14 mouse cellular contexts compared by ENCODE assay signal in genomic region chr7:25390986-25391385, GRCm38 (mm10). TPM values are rescaled to one million over a fixed set of nuclear protein-coding genes. Genes with fewer than 3 reads are reported as not detected.
A peak's percentile ranks its signal among the peaks of the same experiment; 100 is the strongest.
DNase-seq lines count a peak whose midpoint lies in the region; ATAC-seq lines count a peak whose summit lies in the region.
"Had no signal": no experiment of that assay in that cellular context is flagged by ENCODE, and none has a peak within 500 bp of the region (broad histone marks: within the 10 kb centered on the region; RNA-seq: fewer than 3 reads in every experiment).

No protein-coding gene starts in this region.

- no peaks in the 10 kb centered on the region for H3K9me3 ChIP-seq in embryonic facial prominence, embryonic 13.5 days
- H3K9me3 ChIP-seq in embryonic facial prominence, embryonic 10.5 days: no peaks in the 10 kb centered on the region
- H3K9me3 ChIP-seq in hindbrain, embryonic 12.5 days (replicated peaks): no peaks in the 10 kb centered on the region
- H3K9me3 ChIP-seq in hindbrain, embryonic 13.5 days: no peaks in the 10 kb centered on the region
- no peaks in the 10 kb centered on the region for H3K9me3 ChIP-seq in midbrain, embryonic 13.5 days
- H3K9me3 ChIP-seq in midbrain, embryonic 14.5 days (ENCODE audit: control insufficient read depth, low read length): no peaks in the 10 kb centered on the region
- no peaks in the 10 kb centered on the region for H3K9me3 ChIP-seq in stomach, embryonic 15.5 days

- peaks cover 17% of the 10 kb centered on the region for H3K36me3 ChIP-seq in embryonic facial prominence, embryonic 13.5 days
- H3K36me3 ChIP-seq in embryonic facial prominence, embryonic 10.5 days (replicated peaks): peaks cover 28% of the 10 kb centered on the region
- peaks cover 19% of the 10 kb centered on the region for H3K36me3 ChIP-seq in hindbrain, embryonic 12.5 days
- H3K36me3 ChIP-seq in hindbrain, embryonic 13.5 days: peaks cover 32% of the 10 kb centered on the region
- H3K36me3 ChIP-seq in midbrain, embryonic 13.5 days: peaks cover 27% of the 10 kb centered on the region
- peaks cover 20% of the 10 kb centered on the region for H3K36me3 ChIP-seq in midbrain, embryonic 14.5 days (ENCODE audit: control insufficient read depth, insufficient read depth, low read length)
- 0 out of 2 replicates have a peak, but pooled peaks cover 8% of the 10 kb centered on the region for H3K36me3 ChIP-seq in stomach, embryonic 15.5 days

- H3K27ac ChIP-seq in embryonic facial prominence, embryonic 13.5 days: no peak overlapping the region
- no peak overlapping the region; the same call in 1 of the 2 replicates for H3K27ac ChIP-seq in embryonic facial prominence, embryonic 10.5 days (replicated peaks)
- H3K27ac ChIP-seq in hindbrain, embryonic 12.5 days: no peak overlapping the region
- no peak overlapping the region for H3K27ac ChIP-seq in hindbrain, embryonic 13.5 days
- H3K27ac ChIP-seq in midbrain, embryonic 13.5 days: no peak overlapping the region
- no peak overlapping the region for H3K27ac ChIP-seq in midbrain, embryonic 14.5 days (replicated peaks; ENCODE audit: low read depth, low read length)
- peak overlapping the region; percentile 27 for H3K27ac ChIP-seq in stomach, embryonic 15.5 days

- 43% methylated on average over 2 of the region's 2 CpGs for WGBS in embryonic facial prominence, embryonic 13.5 days
- 39% methylated on average over 2 of the region's 2 CpGs for WGBS in embryonic facial prominence, embryonic 10.5 days
- WGBS in hindbrain, embryonic 12.5 days: 56% methylated on average over 2 of the region's 2 CpGs
- 43% methylated on average over 2 of the region's 2 CpGs for WGBS in hindbrain, embryonic 13.5 days
- WGBS in midbrain, embryonic 13.5 days: 45% methylated on average over 2 of the region's 2 CpGs
- WGBS in midbrain, embryonic 14.5 days: 58% methylated on average over 2 of the region's 2 CpGs
- 33% methylated on average over 2 of the region's 2 CpGs for WGBS in stomach, embryonic 15.5 days

- DNase-seq in embryonic facial prominence, embryonic 10.5 days (ENCODE audit: low spot score): no peak
- no peak for DNase-seq in midbrain, embryonic 14.5 days
- no peak for DNase-seq in layer of hippocampus, adult 18-20 months (ENCODE audit: low spot score in 2 of 2)
- DNase-seq: cerebellum, postnatal 36 days; kidney, adult 11 months had no signal

- no peak for ATAC-seq in embryonic facial prominence, embryonic 13.5 days (ENCODE audit: insufficient number of reproducible peaks, insufficient read depth, low FRiP score, low TSS enrichment, low read depth)
- ATAC-seq in hindbrain, embryonic 12.5 days (ENCODE audit: low FRiP score): no peak
- no peak for ATAC-seq in hindbrain, embryonic 13.5 days (ENCODE audit: low FRiP score)
- no peak for ATAC-seq in midbrain, embryonic 13.5 days
- ATAC-seq in midbrain, embryonic 14.5 days (ENCODE audit: low FRiP score, low TSS enrichment): no peak
- no peak for ATAC-seq in stomach, embryonic 15.5 days (ENCODE audit: insufficient read depth, low FRiP score, low read depth)

- H3K4me3 ChIP-seq in embryonic facial prominence, embryonic 13.5 days: no peak overlapping the region
- no peak overlapping the region for H3K4me3 ChIP-seq in embryonic facial prominence, embryonic 10.5 days
- no peak overlapping the region for H3K4me3 ChIP-seq in hindbrain, embryonic 12.5 days
- H3K4me3 ChIP-seq in hindbrain, embryonic 13.5 days: no peak overlapping the region
- no peak overlapping the region for H3K4me3 ChIP-seq in midbrain, embryonic 13.5 days (replicated peaks)
- H3K4me3 ChIP-seq in midbrain, embryonic 14.5 days (replicated peaks; ENCODE audit: low read depth, low read length): no peak overlapping the region
- no peak overlapping the region for H3K4me3 ChIP-seq in stomach, embryonic 15.5 days (replicated peaks)
- H3K4me3 ChIP-seq: erythroblast, embryonic 14.5 days had no signal

- H3K27me3 ChIP-seq in embryonic facial prominence, embryonic 13.5 days: no peaks in the 10 kb centered on the region
- H3K27me3 ChIP-seq in embryonic facial prominence, embryonic 10.5 days (replicated peaks; ENCODE audit: low read depth, poor library complexity, severe bottlenecking): peaks cover 17% of the 10 kb centered on the region
- no peaks in the 10 kb centered on the region for H3K27me3 ChIP-seq in hindbrain, embryonic 12.5 days
- H3K27me3 ChIP-seq in hindbrain, embryonic 13.5 days: no peaks in the 10 kb centered on the region
- peaks cover 5% of the 10 kb centered on the region for H3K27me3 ChIP-seq in midbrain, embryonic 13.5 days
- no peaks in the 10 kb centered on the region for H3K27me3 ChIP-seq in midbrain, embryonic 14.5 days (ENCODE audit: control insufficient read depth, insufficient read depth, low read length)
- no peaks in the 10 kb centered on the region for H3K27me3 ChIP-seq in stomach, embryonic 15.5 days (replicated peaks)

- no peak overlapping the region for H3K4me2 ChIP-seq in embryonic facial prominence, embryonic 13.5 days
- H3K4me2 ChIP-seq in hindbrain, embryonic 12.5 days (replicated peaks): no peak overlapping the region
- H3K4me2 ChIP-seq in hindbrain, embryonic 13.5 days: no peak overlapping the region
- H3K4me2 ChIP-seq in midbrain, embryonic 13.5 days (replicated peaks): no peak overlapping the region
- H3K4me2 ChIP-seq in midbrain, embryonic 14.5 days (ENCODE audit: low read length): no peak overlapping the region
- H3K4me2 ChIP-seq in stomach, embryonic 15.5 days: no peak overlapping the region

- H3K9ac ChIP-seq in embryonic facial prominence, embryonic 13.5 days: peak overlapping the region; percentile 21; the same call in 1 of the 2 replicates
- 0 out of 2 replicates have a peak overlapping the region, but pooled peaks have one; percentile 20 for H3K9ac ChIP-seq in hindbrain, embryonic 12.5 days
- H3K9ac ChIP-seq in hindbrain, embryonic 13.5 days: no peak overlapping the region; the same call in 1 of the 2 replicates
- H3K9ac ChIP-seq in midbrain, embryonic 13.5 days (replicated peaks): 0 out of 2 replicates have a peak overlapping the region, but pooled peaks have one; percentile 23
- H3K9ac ChIP-seq in midbrain, embryonic 14.5 days (replicated peaks; ENCODE audit: low read length): no peak overlapping the region; the same call in 1 of the 2 replicates
- no peak overlapping the region for H3K9ac ChIP-seq in stomach, embryonic 15.5 days
- H3K9ac ChIP-seq: lung, embryonic 14.5 days had no signal

- H3K4me1 ChIP-seq in embryonic facial prominence, embryonic 13.5 days: peaks cover 39% of the 10 kb centered on the region
- peaks cover 43% of the 10 kb centered on the region for H3K4me1 ChIP-seq in embryonic facial prominence, embryonic 10.5 days
- peaks cover 30% of the 10 kb centered on the region for H3K4me1 ChIP-seq in hindbrain, embryonic 12.5 days
- peaks cover 51% of the 10 kb centered on the region for H3K4me1 ChIP-seq in hindbrain, embryonic 13.5 days (replicated peaks)
- peaks cover 44% of the 10 kb centered on the region for H3K4me1 ChIP-seq in midbrain, embryonic 13.5 days (replicated peaks)
- H3K4me1 ChIP-seq in midbrain, embryonic 14.5 days (ENCODE audit: control insufficient read depth, insufficient read depth, low read length): peaks cover 30% of the 10 kb centered on the region
- peaks cover 42% of the 10 kb centered on the region for H3K4me1 ChIP-seq in stomach, embryonic 15.5 days

RNA-seq across cellular contexts. Expression of gene Lipe, which starts 7.5 kb away (rescaled TPM):
- polyA plus RNA-seq in embryonic facial prominence, embryonic 13.5 days (2015; fragmentation: Nextera tagmentation; extraction: Ambion mirVana): 9.5 and 9.9 TPM in 2 replicates
- polyA plus RNA-seq in embryonic facial prominence, embryonic 10.5 days (2016; fragmentation: Nextera tagmentation; extraction: Ambion mirVana): 7.8 and 11.6 TPM in 2 replicates
- polyA plus RNA-seq in hindbrain, embryonic 12.5 days (2016; fragmentation: Nextera tagmentation; extraction: Ambion mirVana): 7.8 and 9.4 TPM in 2 replicates
- polyA plus RNA-seq in hindbrain, embryonic 13.5 days (2015; fragmentation: Nextera tagmentation; extraction: Ambion mirVana): 9.8 and 10.6 TPM in 2 replicates
- 8.4 and 9.9 TPM in 2 replicates for polyA plus RNA-seq in midbrain, embryonic 13.5 days (2015; fragmentation: Nextera tagmentation; extraction: Ambion mirVana)
- 3.8 and 9.2 TPM in 2 replicates for polyA plus RNA-seq in midbrain, embryonic 14.5 days (2014; fragmentation: Nextera tagmentation; extraction: Ambion mirVana)
- 8.3 and 8.4 TPM in 2 replicates for polyA plus RNA-seq in stomach, embryonic 15.5 days (2015; fragmentation: Nextera tagmentation; extraction: Ambion mirVana)
- 10 to 100 TPM in 1 of 2 experiments, 1 to 10 TPM in 1; 9.4 to 11.0 TPM for total RNA-seq in layer of hippocampus, adult 18-20 months (2021)

RNA-seq across cellular contexts. Expression of gene Cnfn, which starts 21.5 kb away (rescaled TPM):
- 4.4 and 7.0 TPM in 2 replicates for polyA plus RNA-seq in embryonic facial prominence, embryonic 13.5 days (2015; fragmentation: Nextera tagmentation; extraction: Ambion mirVana)
- polyA plus RNA-seq in embryonic facial prominence, embryonic 10.5 days (2016; fragmentation: Nextera tagmentation; extraction: Ambion mirVana): not detected in 2 replicates
- not detected in 2 replicates for polyA plus RNA-seq in hindbrain, embryonic 12.5 days (2016; fragmentation: Nextera tagmentation; extraction: Ambion mirVana)
- polyA plus RNA-seq in hindbrain, embryonic 13.5 days (2015; fragmentation: Nextera tagmentation; extraction: Ambion mirVana): not detected in 2 replicates
- polyA plus RNA-seq in midbrain, embryonic 13.5 days (2015; fragmentation: Nextera tagmentation; extraction: Ambion mirVana): 0.32 TPM in 1 of 2 replicates, not detected in the other
- not detected in 2 replicates for polyA plus RNA-seq in midbrain, embryonic 14.5 days (2014; fragmentation: Nextera tagmentation; extraction: Ambion mirVana)
- 107 and 419 TPM in 2 replicates for polyA plus RNA-seq in stomach, embryonic 15.5 days (2015; fragmentation: Nextera tagmentation; extraction: Ambion mirVana)
- total RNA-seq in layer of hippocampus, adult 18-20 months (2021): not detected
- total RNA-seq: gastrocnemius, postnatal 14 days; layer of hippocampus, postnatal 10 days had no signal
- polyA plus RNA-seq: erythroblast, embryonic 14.5 days; lung, embryonic 14.5 days had no signal

RNA-seq across cellular contexts. Expression of gene Cxcl17, which starts 21.7 kb away (rescaled TPM):
- 0.85 TPM in 1 of 2 replicates, not detected in the other for polyA plus RNA-seq in embryonic facial prominence, embryonic 13.5 days (2015; fragmentation: Nextera tagmentation; extraction: Ambion mirVana)
- 0.69 and 0.75 TPM in 2 replicates for polyA plus RNA-seq in embryonic facial prominence, embryonic 10.5 days (2016; fragmentation: Nextera tagmentation; extraction: Ambion mirVana)
- polyA plus RNA-seq in hindbrain, embryonic 12.5 days (2016; fragmentation: Nextera tagmentation; extraction: Ambion mirVana): 0.30 and 0.43 TPM in 2 replicates
- polyA plus RNA-seq in hindbrain, embryonic 13.5 days (2015; fragmentation: Nextera tagmentation; extraction: Ambion mirVana): 0.23 and 0.82 TPM in 2 replicates
- 0.51 and 0.73 TPM in 2 replicates for polyA plus RNA-seq in midbrain, embryonic 13.5 days (2015; fragmentation: Nextera tagmentation; extraction: Ambion mirVana)
- 0.29 TPM in 1 of 2 replicates, not detected in the other for polyA plus RNA-seq in midbrain, embryonic 14.5 days (2014; fragmentation: Nextera tagmentation; extraction: Ambion mirVana)
- 0.36 and 0.42 TPM in 2 replicates for polyA plus RNA-seq in stomach, embryonic 15.5 days (2015; fragmentation: Nextera tagmentation; extraction: Ambion mirVana)
- not detected for total RNA-seq in layer of hippocampus, adult 18-20 months (2021)
- total RNA-seq: gastrocnemius, postnatal 14 days; layer of hippocampus, postnatal 10 days had no signal
- polyA plus RNA-seq: erythroblast, embryonic 14.5 days; lung, embryonic 14.5 days had no signal

Comparison
In these comparisons a context has a peak if more than half of its experiments do, and no peak if none do; other contexts are left out.
1. H3K9ac ChIP-seq: peak in embryonic facial prominence, embryonic 13.5 days (single experiment), hindbrain, embryonic 12.5 days (single experiment) and midbrain, embryonic 13.5 days (single experiment); none in hindbrain, embryonic 13.5 days (single experiment), midbrain, embryonic 14.5 days (single experiment) and stomach, embryonic 15.5 days (single experiment).
2. RNA of gene Cnfn, which starts 21.5 kb away (polyA plus RNA-seq): 107 to 419 TPM in stomach, embryonic 15.5 days; 4.4 to 7.0 TPM in embryonic facial prominence, embryonic 13.5 days, 0.32 TPM in midbrain, embryonic 13.5 days, not detected in hindbrain, embryonic 13.5 days, not detected in embryonic facial prominence, embryonic 10.5 days, not detected in hindbrain, embryonic 12.5 days and not detected in midbrain, embryonic 14.5 days; every median in the first group is over 10 times any median in the second.